Mouse (Mus musculus) midbrain, postnatal 0 days (tissue): ENCODE measurements around the gene Ak8. TPM values are rescaled to one million over a fixed set of nuclear protein-coding genes. Genes with fewer than 3 reads are reported as not detected.

Experiments used
- ATAC-seq: fragments of 200-750 bp; cut with Nextera tagmentation; 2 replicates; pipeline ENCODE4 v1.8.0; 2017; ENCODE audit warnings: moderate number of reproducible peaks, mild to moderate bottlenecking, moderate TSS enrichment, moderate library complexity; ENCODE audit not compliant: low FRiP score
- DNase-seq: peaks from one replicate; pipeline ENCODE4 v3.0.0-alpha.2; 2015; ENCODE audit warnings: low spot score
- H3K27ac ChIP-seq: fragments of 300-500 bp; sonication (generic); 2 replicates; pipeline ENCODE4 v1.5.1; 2014; ENCODE audit warnings: low read depth, mild to moderate bottlenecking, low read length, mixed read lengths
- H3K27me3 ChIP-seq: fragments of 300-500 bp; sonication (generic); 2 replicates; pipeline ENCODE4 v1.6.1; 2014; ENCODE audit warnings: low read length, control low read depth, mixed read lengths; ENCODE audit not compliant: insufficient read depth
- H3K36me3 ChIP-seq: fragments of 300-500 bp; sonication (generic); 2 replicates; pipeline ENCODE4 v1.6.1; 2014; ENCODE audit warnings: low read length, control low read depth, mixed read lengths; ENCODE audit not compliant: insufficient read depth
- H3K4me1 ChIP-seq: fragments of 300-500 bp; sonication (generic); 2 replicates; pipeline ENCODE4 v1.6.1; 2014; ENCODE audit warnings: mild to moderate bottlenecking, control low read depth, antibody characterized with exemption, low read length, mixed read lengths; ENCODE audit not compliant: insufficient read depth
- H3K4me2 ChIP-seq: fragments of 300-500 bp; sonication (generic); 2 replicates; pipeline ENCODE4 v1.6.1; 2014; ENCODE audit warnings: low read depth, mild to moderate bottlenecking, low read length, mixed read lengths; ENCODE audit not compliant: poor library complexity, severe bottlenecking
- H3K4me3 ChIP-seq: fragments of 300-500 bp; sonication (generic); 2 replicates; pipeline ENCODE4 v1.5.1; 2014; ENCODE audit warnings: low read depth, mild to moderate bottlenecking, low read length, moderate library complexity
- H3K9ac ChIP-seq: fragments of 300-500 bp; sonication (generic); replicated peaks from 2 replicates; pipeline ENCODE4 v1.6.1; 2014; ENCODE audit warnings: mild to moderate bottlenecking, low read length, moderate library complexity, mixed read lengths; ENCODE audit not compliant: poor library complexity, severe bottlenecking
- H3K9me3 ChIP-seq: fragments of 300-500 bp; sonication (generic); 2 replicates; pipeline ENCODE4 v1.6.1; 2016; ENCODE audit warnings: low read length, control low read depth
- CTCF ChIP-seq: IDR thresholded peaks from 2 replicates; pipeline ENCODE4 v1.5.1; 2016; ENCODE audit warnings: antibody characterized with exemption, mild to moderate bottlenecking
- WGBS: fragments of 180-500 bp; shearing (Covaris S2); extraction: QIAGEN DNeasy Blood & Tissue Kit; methylation state at CpG from one replicate; pipeline ENCODE4 v1.1.7; 2014; 5-methylcytosine and 5-hydroxymethylcytosine counted together
- polyA plus RNA-seq: library from polyadenylated mRNA; unstranded; fragments of >200 nt; fragmentation: Nextera tagmentation; extraction: Ambion mirVana; gene quantifications from 2 replicates; pipeline ENCODE4 v1.2.1, GENCODE M21; 2015
- total RNA-seq: library from RNA; depleted of rRNA; stranded (reverse); fragments of >200 nt; gene quantifications from 2 replicates; pipeline ENCODE4 v1.2.3, GENCODE M21; 2014

The Ak8 gene
- total and polyA plus RNA-seq, 2 experiments from 2014 or later, result 2.3 to 4.9 TPM

GRCm38 (mm10) chr2:28665818-28666217, 34.1 kb upstream of the Ak8 start:
- H3K9ac ChIP-seq, result no peak overlapping the region
- ATAC-seq, result no peak
- no peaks in the 10 kb centered on the region for H3K9me3 ChIP-seq
- 90% methylated on average over 3 of the region's 3 CpGs for WGBS
- no peak overlapping the region for H3K27ac ChIP-seq
- peaks cover 62% of the 10 kb centered on the region for H3K36me3 ChIP-seq
- no peak for TF ChIP-seq CTCF
- H3K4me3 ChIP-seq, result no peak overlapping the region
- H3K4me2 ChIP-seq, result no peak overlapping the region
- no peak for DNase-seq
- H3K27me3 ChIP-seq, result no peaks in the 10 kb centered on the region
- H3K4me1 ChIP-seq, result no peaks in the 10 kb centered on the region

GRCm38 (mm10) chr2:28671438-28671837, 28.5 kb upstream of the Ak8 start:
- H3K4me2 ChIP-seq, result no peak overlapping the region
- no peak for DNase-seq
- peaks cover 62% of the 10 kb centered on the region for H3K36me3 ChIP-seq
- no peaks in the 10 kb centered on the region for H3K9me3 ChIP-seq
- no peak overlapping the region for H3K4me3 ChIP-seq
- H3K9ac ChIP-seq, result no peak overlapping the region
- H3K4me1 ChIP-seq, result no peaks in the 10 kb centered on the region
- ATAC-seq, result no peak
- whole genome bisulfite sequencing, result 90% methylated on average over 2 of the region's 2 CpGs
- H3K27me3 ChIP-seq, result no peaks in the 10 kb centered on the region
- no peak overlapping the region for H3K27ac ChIP-seq
- no peak for TF ChIP-seq CTCF

GRCm38 (mm10) chr2:28676005-28676404, 24.0 kb upstream of the Ak8 start:
- no peaks in the 10 kb centered on the region for H3K9me3 ChIP-seq
- 93% methylated on average over 8 of the region's 8 CpGs for WGBS
- no peak for TF ChIP-seq CTCF
- no peak overlapping the region for H3K27ac ChIP-seq
- ATAC-seq (no peak), DNase-seq (no peak)
- H3K4me2 ChIP-seq, result no peak overlapping the region
- no peak overlapping the region for H3K4me3 ChIP-seq
- H3K9ac ChIP-seq, result no peak overlapping the region
- H3K4me1 ChIP-seq, result no peaks in the 10 kb centered on the region
- H3K36me3 ChIP-seq, result peaks cover 69% of the 10 kb centered on the region
- no peaks in the 10 kb centered on the region for H3K27me3 ChIP-seq

GRCm38 (mm10) chr2:28680710-28681109, 19.3 kb upstream of the Ak8 start:
- no peaks in the 10 kb centered on the region for H3K4me1 ChIP-seq
- 21% methylated on average over 4 of the region's 4 CpGs for whole genome bisulfite sequencing
- no peaks in the 10 kb centered on the region for H3K9me3 ChIP-seq
- peak; percentile 77 for TF ChIP-seq CTCF
- DNase-seq (peak; percentile 60), ATAC-seq (no peak)
- no peak overlapping the region for H3K9ac ChIP-seq
- H3K27me3 ChIP-seq, result no peaks in the 10 kb centered on the region
- H3K36me3 ChIP-seq, result peaks cover 82% of the 10 kb centered on the region
- no peak overlapping the region for H3K4me2 ChIP-seq
- no peak overlapping the region for H3K27ac ChIP-seq
- no peak overlapping the region for H3K4me3 ChIP-seq

GRCm38 (mm10) chr2:28681718-28682117, 18.2 kb upstream of the Ak8 start:
- no peaks in the 10 kb centered on the region for H3K9me3 ChIP-seq
- 90% methylated on average over 4 of the region's 4 CpGs for WGBS
- H3K27me3 ChIP-seq, result no peaks in the 10 kb centered on the region
- no peak overlapping the region for H3K4me3 ChIP-seq
- H3K27ac ChIP-seq, result no peak overlapping the region
- TF ChIP-seq CTCF, result no peak
- H3K9ac ChIP-seq, result no peak overlapping the region
- H3K36me3 ChIP-seq, result peaks cover 82% of the 10 kb centered on the region
- no peak for ATAC-seq
- H3K4me2 ChIP-seq, result no peak overlapping the region
- DNase-seq, result peak; percentile 47
- H3K4me1 ChIP-seq, result no peaks in the 10 kb centered on the region

GRCm38 (mm10) chr2:28685895-28686294, 14.1 kb upstream of the Ak8 start:
- H3K36me3 ChIP-seq, result peaks cover 76% of the 10 kb centered on the region
- H3K4me3 ChIP-seq, result no peak overlapping the region
- no peak for ATAC-seq
- no peak overlapping the region for H3K9ac ChIP-seq
- DNase-seq, result no peak
- no peak for TF ChIP-seq CTCF
- H3K4me2 ChIP-seq, result no peak overlapping the region
- H3K9me3 ChIP-seq, result no peaks in the 10 kb centered on the region
- no peak overlapping the region for H3K27ac ChIP-seq
- H3K4me1 ChIP-seq, result no peaks in the 10 kb centered on the region
- WGBS, result 91% methylated on average over 7 of the region's 7 CpGs
- no peaks in the 10 kb centered on the region for H3K27me3 ChIP-seq
